Mouse (Mus musculus): ENCODE measurements around the gene Itga6.

Itga6 gene

GRCm38 (mm10) chr2:71734792-71735392 is 10.5 kb upstream of the Itga6 start:
- DNase-seq: no peak

GRCm38 (mm10) chr2:71735541-71736159 is 9.8 kb upstream of the Itga6 start:
- no peak for DNase-seq

GRCm38 (mm10) chr2:71736213-71736612 is 9.2 kb upstream of the Itga6 start:
- no peak for DNase-seq

- DNase-seq: peak; percentile 60
These were observed 6.1 kb upstream of the Itga6 start for GRCm38 (mm10) chr2:71739173-71739860.

GRCm38 (mm10) chr2:71742557-71742956 is 2.9 kb upstream of the Itga6 start:
- DNase-seq: no peak

GRCm38 (mm10) chr2:71743377-71743776 is 2.0 kb upstream of the Itga6 start:
- no peak for DNase-seq

GRCm38 (mm10) chr2:71744320-71744719 is 1.1 kb upstream of the Itga6 start:
- no peak for DNase-seq

- DNase-seq: peak; percentile 45
These were observed 432 bp upstream of the Itga6 start for GRCm38 (mm10) chr2:71744861-71745507.

GRCm38 (mm10) chr2:71748451-71748850 is 3.0 kb downstream of the Itga6 start:
- DNase-seq: no peak

- DNase-seq: no peak
These were observed 4.1 kb downstream of the Itga6 start for GRCm38 (mm10) chr2:71749367-71750086.

GRCm38 (mm10) chr2:71750087-71750453 is 4.7 kb downstream of the Itga6 start:
- no peak for DNase-seq

GRCm38 (mm10) chr2:71751336-71751735 is 5.9 kb downstream of the Itga6 start:
- peak; percentile 21 for DNase-seq

- DNase-seq: no peak
These were observed 6.4 kb downstream of the Itga6 start for GRCm38 (mm10) chr2:71751863-71752262.

GRCm38 (mm10) chr2:71752383-71752782 is 7.0 kb downstream of the Itga6 start:
- no peak for DNase-seq

GRCm38 (mm10) chr2:71753161-71753560 is 7.7 kb downstream of the Itga6 start:
- no peak for DNase-seq

- DNase-seq: no peak
These were observed 10.3 kb downstream of the Itga6 start for GRCm38 (mm10) chr2:71755748-71756147.

- peak; percentile 59 for DNase-seq
These were observed 11.7 kb downstream of the Itga6 start for GRCm38 (mm10) chr2:71757098-71757497.

- DNase-seq: no peak
These were observed 13.4 kb downstream of the Itga6 start for GRCm38 (mm10) chr2:71758591-71759531.

GRCm38 (mm10) chr2:71760091-71760490 is 14.7 kb downstream of the Itga6 start:
- no peak for DNase-seq

GRCm38 (mm10) chr2:71761081-71761480 is 15.7 kb downstream of the Itga6 start:
- DNase-seq: no peak

GRCm38 (mm10) chr2:71764525-71764924 is 19.1 kb downstream of the Itga6 start:
- DNase-seq: no peak

All from kidney, postnatal 10 days (tissue).